Mouse (Mus musculus): ENCODE measurements around the gene Cbr2.

DNA sequence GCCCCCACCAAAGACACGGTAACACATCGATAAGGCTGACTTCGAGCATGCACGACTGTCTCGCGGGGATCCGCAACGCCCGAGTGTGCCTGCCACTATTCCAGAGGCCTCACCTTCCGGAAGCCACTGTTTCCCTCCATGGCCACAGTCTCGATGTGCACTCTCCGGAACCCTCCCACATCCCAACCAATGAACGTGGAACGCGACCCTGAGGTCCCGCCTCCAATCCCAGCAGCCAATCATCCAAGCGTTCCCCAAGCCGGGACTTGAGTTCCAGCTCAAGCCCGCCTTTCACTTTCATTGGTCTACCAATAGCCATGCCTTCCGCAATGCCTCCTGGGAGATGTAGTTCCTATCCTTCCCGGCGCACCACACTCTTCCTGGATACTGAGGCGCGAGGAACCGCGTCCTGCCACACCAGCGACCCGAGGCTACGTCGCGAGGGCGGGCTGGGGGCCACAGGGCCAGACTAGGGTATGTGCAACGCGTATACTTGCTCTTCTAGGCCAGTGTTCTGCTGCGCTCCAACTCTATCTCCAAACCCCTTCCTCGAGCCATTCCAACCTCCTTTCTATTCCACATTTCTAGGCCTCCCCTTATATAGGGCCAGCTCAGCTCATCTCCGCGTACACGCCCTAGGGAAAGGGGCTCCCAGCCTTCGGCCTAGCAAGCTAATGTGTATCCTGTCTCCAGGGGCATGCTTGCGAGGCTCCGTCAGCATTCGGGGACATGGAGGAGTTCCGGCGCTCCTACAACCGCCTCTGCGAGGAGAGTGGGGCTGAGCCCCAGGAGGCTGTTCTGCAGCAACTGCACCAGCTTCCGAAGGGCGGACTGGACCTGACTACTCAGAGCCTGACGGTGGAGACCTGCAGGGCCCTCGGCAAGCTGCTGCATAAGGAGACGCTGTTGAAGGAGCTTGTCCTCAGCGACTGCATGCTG lies 18.1 kb downstream of the Cbr2 start, which contains the start of the genes Cenpx and Lrrc45:
- TF ChIP-seq CTCF (conservative IDR thresholded peaks at IDR 0.05; ENCODE audit: low read length): no peak
- TF ChIP-seq NANOG (IDR thresholded peaks at IDR 0.05; ENCODE audit: borderline replicate concordance, low read length): no peak
- TF ChIP-seq POU5F1 (IDR thresholded peaks at IDR 0.05; ENCODE audit: borderline replicate concordance, low read length): no peak

All from E14TG2a.4 (cell line).